Mouse (Mus musculus): ENCODE results near the gene Plppr5. TPM values are rescaled to one million over a fixed set of nuclear protein-coding genes. Genes with fewer than 3 reads are reported as not detected.

The Plppr5 gene
- total and polyA plus RNA-seq, 3 experiments: not detected

- Histone ChIP-seq H3K27me3 (ENCODE audit: control insufficient read depth in 1 of 2, insufficient read depth in 2 of 2, low read length in 2 of 2) (no peaks in the 10 kb centered on the region), H3K27ac (ENCODE audit: control insufficient read depth, low read depth, low read length) (no peak overlapping the region), H3K79me2 (ENCODE audit: control insufficient read depth, insufficient read depth, low read length, poor library complexity) (no peaks in the 10 kb centered on the region), H3K4me3 (ENCODE audit: control insufficient read depth in 1 of 2, insufficient read depth in 1 of 2, low read depth in 2 of 2, low read length in 2 of 2) (no peak overlapping the region), H3K36me3 (ENCODE audit: control insufficient read depth in 1 of 2, insufficient read depth in 2 of 2, low read length in 2 of 2) (no peaks in the 10 kb centered on the region), H3K9me3 (replicated peaks; ENCODE audit: insufficient read depth, low read length) (no peaks in the 10 kb centered on the region), H3K4me1 (ENCODE audit: control insufficient read depth in 1 of 2, insufficient read depth in 2 of 2, low read length in 2 of 2) (no peaks in the 10 kb centered on the region), H3K9ac (ENCODE audit: control insufficient read depth, low read depth, low read length, poor library complexity, severe bottlenecking) (no peak overlapping the region)
- TF ChIP-seq EP300 (IDR thresholded peaks at IDR 0.05; ENCODE audit: low read depth in 1 of 2, low read length in 2 of 2): no peak
- no peak for TF ChIP-seq TAL1 (IDR thresholded peaks at IDR 0.05; ENCODE audit: low read length)
- TF ChIP-seq MYB (IDR thresholded peaks at IDR 0.05; ENCODE audit: low read depth, low read length): no peak
- TF ChIP-seq ZC3H11A (IDR thresholded peaks at IDR 0.05; ENCODE audit: low read depth, low read length): no peak
- TF ChIP-seq NRF1 (IDR thresholded peaks at IDR 0.05; ENCODE audit: insufficient read depth, low read depth, low read length, poor library complexity, severe bottlenecking): no peak
- TF ChIP-seq CHD2 (IDR thresholded peaks at IDR 0.05; ENCODE audit: low read length): no peak
- no peak for DNase-seq (ENCODE audit: low read depth, low spot score)
Observed at GRCm38 (mm10) chr3:117611453-117611852, 36.8 kb downstream of the Plppr5 start.

- Histone ChIP-seq H3K36me3 (ENCODE audit: control insufficient read depth in 1 of 2, insufficient read depth in 2 of 2, low read length in 2 of 2) (no peaks in the 10 kb centered on the region), H3K27ac (ENCODE audit: control insufficient read depth, low read depth, low read length) (no peak overlapping the region), H3K4me3 (ENCODE audit: control insufficient read depth in 1 of 2, insufficient read depth in 1 of 2, low read depth in 2 of 2, low read length in 2 of 2) (no peak overlapping the region), H3K79me2 (ENCODE audit: control insufficient read depth, insufficient read depth, low read length, poor library complexity) (no peaks in the 10 kb centered on the region), H3K4me1 (ENCODE audit: control insufficient read depth in 1 of 2, insufficient read depth in 2 of 2, low read length in 2 of 2) (no peaks in the 10 kb centered on the region), H3K27me3 (ENCODE audit: control insufficient read depth in 1 of 2, insufficient read depth in 2 of 2, low read length in 2 of 2) (no peaks in the 10 kb centered on the region), H3K9me3 (replicated peaks; ENCODE audit: insufficient read depth, low read length) (no peaks in the 10 kb centered on the region), H3K9ac (ENCODE audit: control insufficient read depth, low read depth, low read length, poor library complexity, severe bottlenecking) (no peak overlapping the region)
- no peak for TF ChIP-seq EP300 (IDR thresholded peaks at IDR 0.05; ENCODE audit: low read depth in 1 of 2, low read length in 2 of 2)
- TF ChIP-seq GATA1 (IDR thresholded peaks at IDR 0.05; ENCODE audit: low read depth, low read length): no peak
- no peak for TF ChIP-seq MEF2A (IDR thresholded peaks at IDR 0.05; ENCODE audit: extremely low read depth, insufficient replicate concordance, low read depth, low read length, poor library complexity, severe bottlenecking)
- no peak for TF ChIP-seq NRF1 (IDR thresholded peaks at IDR 0.05; ENCODE audit: insufficient read depth, low read depth, low read length, poor library complexity, severe bottlenecking)
- TF ChIP-seq MAX (IDR thresholded peaks at IDR 0.05; ENCODE audit: low read length): no peak
- TF ChIP-seq E2F4 (IDR thresholded peaks at IDR 0.05; ENCODE audit: borderline replicate concordance, low read depth, low read length): no peak
- no peak for TF ChIP-seq MXI1 (IDR thresholded peaks at IDR 0.05; ENCODE audit: low read depth, low read length)
- TF ChIP-seq CTCF (IDR thresholded peaks at IDR 0.05 in 2 of 3, conservative IDR thresholded peaks at IDR 0.05 in 1 of 3; ENCODE audit: control insufficient read depth in 1 of 3, insufficient read depth in 1 of 3, low read depth in 2 of 3, low read length in 3 of 3, poor library complexity in 1 of 3, severe bottlenecking in 1 of 3): no peak
- TF ChIP-seq RAD21 (IDR thresholded peaks at IDR 0.05; ENCODE audit: low read depth, low read length): no peak
- TF ChIP-seq ZMIZ1 (IDR thresholded peaks at IDR 0.05; ENCODE audit: low read depth, low read length): no peak
- TF ChIP-seq POLR2AphosphoS2 (IDR thresholded peaks at IDR 0.05; ENCODE audit: low read length): no peak
- DNase-seq (ENCODE audit: low read depth, low spot score): no peak
Observed at GRCm38 (mm10) chr3:117614856-117615255, 40.2 kb downstream of the Plppr5 start.

All from MEL (cell line).